Mouse (Mus musculus): ENCODE data around the gene Brdt.

Gene Brdt

DNA sequence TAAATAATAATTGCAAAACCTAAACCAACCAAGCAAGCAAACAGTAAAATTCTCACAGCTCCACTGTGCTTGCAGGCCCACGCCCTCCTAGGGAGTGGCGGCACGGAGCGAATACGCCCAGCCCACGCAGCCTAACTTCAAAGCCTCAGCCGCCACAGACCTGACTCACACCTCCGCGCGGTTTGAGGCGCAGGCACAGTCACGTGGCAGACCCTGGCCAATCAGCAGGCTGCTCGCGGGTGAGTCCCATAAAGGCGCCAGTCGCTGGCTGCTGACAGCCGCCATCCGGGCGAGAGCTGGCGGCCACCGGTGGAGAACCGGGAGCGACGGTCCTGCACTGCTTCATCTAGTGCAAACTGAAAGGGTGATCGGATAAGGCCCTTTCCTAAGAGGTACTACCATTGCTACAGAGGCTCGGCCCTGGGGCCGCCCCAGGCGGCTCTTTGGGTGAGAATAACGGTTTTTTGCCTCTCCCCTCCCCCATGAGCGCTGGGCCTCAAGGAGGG, at the start of gene Brdt:
Brdt (plus strand) TSS at position 244 of the 506 bp plus-strand sequence.
- no peak for DNase-seq

- DNase-seq, result no peak
Observed at GRCm38 (mm10) chr5:107282561-107283307, 48.2 kb upstream of the Brdt start.

DNA sequence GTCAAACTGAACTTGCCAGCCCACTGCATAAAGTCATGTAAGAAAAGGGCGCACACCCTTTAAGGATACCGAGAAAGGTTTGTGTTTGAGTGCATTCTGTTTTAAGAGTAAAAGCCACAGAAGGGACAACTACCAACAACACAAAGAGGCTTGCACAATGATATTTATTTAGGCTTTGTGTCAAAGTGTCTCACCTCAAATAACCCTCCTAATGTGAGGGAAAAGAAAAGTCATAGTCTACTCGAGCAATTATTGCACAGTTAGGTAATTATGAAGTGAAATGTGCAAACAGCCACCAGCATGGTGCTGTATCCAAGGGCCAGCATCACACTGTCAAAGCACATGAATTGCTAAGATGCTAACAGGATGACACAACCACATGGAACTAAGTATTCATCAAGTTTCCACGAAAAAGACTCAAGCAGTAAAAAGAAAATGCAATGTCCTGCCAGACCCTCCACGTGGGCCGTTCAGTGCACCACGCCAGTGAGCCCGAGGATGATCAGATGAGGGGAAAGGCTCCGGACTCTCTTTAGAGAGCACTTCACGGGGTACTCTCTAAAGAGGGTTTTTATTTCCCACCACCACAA, 46.9 kb upstream of the Brdt start:
- no peak for DNase-seq

DNA sequence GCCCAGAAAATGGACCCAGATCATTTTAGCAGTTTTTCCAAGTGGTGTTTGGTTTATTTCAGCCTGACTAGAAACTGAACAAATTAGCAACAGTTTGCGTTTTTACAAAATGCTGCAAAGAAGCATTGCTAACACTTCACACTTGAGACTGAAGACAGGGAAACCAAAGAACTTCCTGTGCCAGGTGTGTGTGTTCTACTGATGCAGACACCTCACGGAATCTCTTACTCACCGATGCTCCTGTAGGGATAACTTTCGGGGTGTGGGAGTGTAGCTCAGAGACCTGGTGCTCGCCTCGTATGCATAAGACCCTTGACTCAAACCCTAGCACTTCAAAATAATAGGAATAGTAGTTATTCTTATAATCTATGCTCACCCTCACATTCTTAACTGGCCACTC, 45.4 kb upstream of the Brdt start:
- no peak for DNase-seq

GRCm38 (mm10) chr5:107287254-107287907, 43.6 kb upstream of the Brdt start:
- peak; percentile 82 for DNase-seq

- no peak for DNase-seq
Observed at GRCm38 (mm10) chr5:107287908-107288267, 43.1 kb upstream of the Brdt start.

- DNase-seq, result peak; percentile 35
Observed at GRCm38 (mm10) chr5:107288427-107289233, 42.3 kb upstream of the Brdt start.

- DNase-seq, result peak; percentile 92
Observed at GRCm38 (mm10) chr5:107289234-107289764, 41.7 kb upstream of the Brdt start, which contains the start of gene Tgfbr3. Gene Tgfbr3, minus strand, starts transcription at chr5:107289629.

GRCm38 (mm10) chr5:107289986-107290385, 41.0 kb upstream of the Brdt start:
- no peak for DNase-seq

- DNase-seq, result no peak
Observed at GRCm38 (mm10) chr5:107294041-107294440, 36.9 kb upstream of the Brdt start.

GRCm38 (mm10) chr5:107295061-107295816, 35.7 kb upstream of the Brdt start:
- DNase-seq, result peak; percentile 64

GRCm38 (mm10) chr5:107295817-107296511, 35.0 kb upstream of the Brdt start:
- no peak for DNase-seq

DNA sequence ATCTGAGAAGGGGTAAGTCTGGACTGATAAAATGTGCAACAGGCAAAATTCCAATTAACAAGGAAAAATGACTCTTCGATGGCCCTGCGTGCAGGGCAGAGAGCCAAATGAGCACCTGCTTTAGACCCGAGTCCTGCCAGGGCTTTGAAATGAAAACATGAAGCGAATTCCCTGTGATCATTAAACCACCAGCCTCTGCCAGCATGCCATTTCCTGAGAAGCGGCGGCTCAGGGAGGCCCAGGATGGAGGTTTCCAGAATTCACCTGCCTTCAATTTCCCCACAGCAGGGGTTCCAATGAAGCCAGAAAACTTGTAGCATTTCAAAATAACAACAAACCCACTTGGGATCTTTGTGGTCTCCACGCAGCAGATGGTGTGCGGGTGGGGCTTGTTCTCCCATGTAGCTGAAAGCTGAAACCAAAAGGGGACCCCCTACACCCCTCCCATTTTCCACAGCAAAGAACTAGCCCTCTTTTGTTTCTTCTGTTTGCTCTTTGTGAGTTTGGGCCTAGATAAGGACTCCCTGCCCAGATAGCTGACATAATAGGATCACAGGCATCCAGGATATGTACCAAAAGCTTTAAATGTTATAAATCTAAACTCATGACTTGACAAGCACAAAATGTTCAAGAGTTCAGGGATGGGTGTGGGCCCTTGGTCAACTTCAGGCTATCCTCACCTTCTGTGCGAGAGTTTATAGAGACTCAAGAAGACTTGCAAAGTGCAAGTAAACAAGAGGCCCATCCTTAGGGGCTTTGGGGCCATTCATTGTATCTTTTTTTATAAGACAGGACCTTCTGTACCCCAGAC, 34.2 kb upstream of the Brdt start:
- DNase-seq, result peak; percentile 37

GRCm38 (mm10) chr5:107298854-107299253, 32.1 kb upstream of the Brdt start:
- no peak for DNase-seq

GRCm38 (mm10) chr5:107303350-107303861, 27.6 kb upstream of the Brdt start:
- peak; percentile 29 for DNase-seq

- no peak for DNase-seq
Observed at GRCm38 (mm10) chr5:107304117-107304825, 26.7 kb upstream of the Brdt start.

- no peak for DNase-seq
Observed at GRCm38 (mm10) chr5:107307432-107307831, 23.5 kb upstream of the Brdt start.

GRCm38 (mm10) chr5:107317141-107317540, 13.8 kb upstream of the Brdt start:
- no peak for DNase-seq

GRCm38 (mm10) chr5:107320703-107321102, 10.3 kb upstream of the Brdt start:
- peak; percentile 48 for DNase-seq

All from kidney, postnatal 10 days (tissue).